Mouse (Mus musculus) gastrocnemius, adult 18-20 months (tissue): ENCODE data around the gene Cfap46. TPM values are rescaled to one million over a fixed set of nuclear protein-coding genes. Genes with fewer than 3 reads are reported as not detected.

Experiments used
- DNase-seq: peaks from one replicate; pipeline ENCODE4 v3.0.0; 2021; ENCODE audit warnings: low spot score
- total RNA-seq, 2 experiments: library from RNA; stranded (reverse); gene quantifications; 2 replicates each; pipeline ENCODE4 v1.2.3; 2021

Gene Cfap46
- total RNA-seq, 2 experiments from 2014 or later, result not detected

DNA sequence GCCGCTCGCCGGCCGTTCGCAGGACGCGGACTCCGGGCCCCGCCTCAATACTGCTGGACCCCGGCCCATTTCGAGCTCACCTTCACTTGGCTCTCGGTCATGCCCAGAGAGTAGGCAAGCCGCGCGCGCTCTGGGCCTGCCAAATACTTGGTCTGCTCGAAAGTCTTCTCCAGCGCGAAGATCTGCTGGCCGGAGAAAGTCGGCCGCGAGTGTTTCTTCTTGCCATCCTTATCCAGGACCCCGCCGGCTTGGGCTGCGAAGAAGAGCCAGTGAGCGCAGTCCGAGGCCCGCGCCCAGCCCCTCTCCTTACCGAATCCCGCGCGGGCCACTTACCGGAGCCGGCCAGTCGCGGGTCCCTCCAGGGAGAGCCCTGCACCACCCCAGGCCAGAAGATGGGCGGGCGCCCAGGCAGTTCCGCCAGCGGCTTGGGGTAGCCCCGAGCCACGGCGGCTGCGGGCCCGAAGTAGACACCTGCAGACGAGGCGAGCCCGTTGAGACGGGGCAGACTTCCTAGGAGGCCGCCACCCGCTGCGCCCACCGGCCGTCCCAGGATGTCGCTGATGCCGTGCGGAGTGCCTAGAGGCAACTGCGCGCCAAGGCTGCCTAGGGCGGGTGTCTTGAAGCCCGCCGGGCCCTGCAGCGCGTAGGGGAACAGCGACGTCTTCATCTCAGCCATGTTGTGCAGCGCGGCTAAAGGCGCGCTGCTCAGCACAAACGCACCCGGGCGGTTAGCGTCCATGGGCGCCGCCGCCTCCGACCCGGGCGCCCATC lies 101.6 kb downstream of the Cfap46 start:
- DNase-seq, result no peak

DNA sequence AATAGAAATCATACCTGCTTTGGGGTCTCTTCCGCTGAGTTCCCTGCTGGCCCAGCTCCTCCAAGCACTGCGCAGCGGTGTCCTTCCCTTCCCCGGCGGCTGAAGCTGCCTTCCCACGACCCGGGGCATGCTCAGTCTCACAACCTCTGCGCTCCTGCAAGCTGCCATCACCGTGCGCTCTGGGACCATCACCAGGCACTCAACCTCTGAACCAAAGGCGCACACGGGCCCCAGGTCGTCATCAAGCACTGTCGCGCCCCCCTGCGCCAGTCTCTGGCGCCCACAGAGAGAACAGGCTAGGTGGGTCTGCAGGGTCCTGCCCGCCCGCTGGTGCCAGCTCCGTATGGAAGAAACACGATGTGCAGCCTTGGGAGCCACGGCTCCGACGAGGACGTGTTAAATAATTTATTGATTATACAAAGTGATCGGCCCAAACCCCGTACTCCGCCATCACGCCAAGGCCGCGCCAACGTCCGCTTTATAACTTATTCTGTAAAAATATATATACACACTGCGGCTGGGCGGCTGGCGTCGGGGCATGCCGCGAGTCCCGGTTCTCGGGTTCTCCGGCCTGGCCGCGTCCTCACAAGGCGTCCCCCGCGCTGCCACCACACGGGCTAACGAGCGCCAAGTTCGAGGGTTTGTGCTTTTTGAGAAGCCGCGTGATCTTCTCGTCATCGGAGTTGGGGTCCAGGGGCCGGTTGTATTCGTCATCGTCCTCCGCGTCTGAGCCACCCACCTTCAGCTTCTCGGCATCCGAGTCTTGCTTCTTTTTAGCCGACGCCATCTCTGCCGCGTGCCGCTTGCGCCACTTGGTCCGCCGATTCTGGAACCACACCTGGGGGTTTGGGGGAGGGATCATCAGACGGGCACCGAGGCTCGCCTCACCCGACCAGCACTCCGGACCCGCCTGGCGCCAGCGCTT lies 102.5 kb downstream of the Cfap46 start:
- no peak for DNase-seq

DNA sequence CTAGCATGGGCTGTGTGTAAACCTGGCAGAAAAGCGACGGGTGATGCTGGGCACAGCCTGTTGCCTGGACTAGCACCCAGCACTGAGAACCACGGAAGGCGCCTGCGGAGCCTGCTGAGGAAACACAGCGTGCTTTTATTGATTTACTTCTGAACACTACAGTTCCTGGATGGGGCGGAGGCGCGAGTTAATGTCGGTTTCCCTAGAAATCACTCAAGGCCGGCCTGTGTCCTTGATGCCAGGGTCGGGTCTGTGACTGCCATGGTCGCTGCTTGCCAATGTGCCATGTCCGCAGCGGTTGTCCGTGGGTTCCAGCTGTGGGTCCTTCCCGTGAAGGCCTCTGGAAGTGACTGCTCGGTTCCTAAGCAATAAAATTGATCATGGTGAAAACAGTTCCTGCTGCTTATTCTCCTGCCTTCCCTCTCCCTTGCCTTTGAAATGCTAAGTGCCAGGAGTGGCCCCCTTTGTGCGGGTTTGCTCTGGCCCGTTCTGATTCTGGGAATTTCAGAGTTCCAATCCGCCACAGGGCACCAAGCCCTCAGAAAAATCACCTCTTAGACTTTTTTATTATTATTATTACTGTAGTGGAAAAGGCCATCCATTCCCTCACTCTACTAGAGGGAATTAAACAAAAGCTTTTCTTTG lies 104.2 kb downstream of the Cfap46 start:
- no peak for DNase-seq

- no peak for DNase-seq
Measured at GRCm38 (mm10) chr7:139576064-139576686, 107.4 kb downstream of the Cfap46 start.

DNA sequence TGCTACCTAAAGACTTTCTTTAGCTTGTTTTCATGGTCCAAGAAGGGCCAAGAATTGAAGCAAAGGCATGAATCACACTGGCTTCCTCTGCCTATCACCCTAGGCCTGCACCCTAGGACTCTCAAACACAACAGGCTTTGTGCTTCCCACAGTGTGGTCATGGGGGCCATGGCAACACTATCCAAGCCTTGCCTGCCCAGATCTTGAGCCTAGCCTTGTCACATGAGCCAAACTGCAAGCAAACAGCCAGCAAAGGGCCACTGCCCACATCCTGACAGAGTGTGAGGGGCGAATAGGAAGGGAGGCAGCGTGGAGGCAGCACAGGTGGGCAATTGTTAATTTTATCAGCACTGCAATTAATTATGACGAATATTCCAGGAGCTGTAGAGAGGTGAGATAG lies 111.0 kb downstream of the Cfap46 start:
- DNase-seq, result no peak

DNA sequence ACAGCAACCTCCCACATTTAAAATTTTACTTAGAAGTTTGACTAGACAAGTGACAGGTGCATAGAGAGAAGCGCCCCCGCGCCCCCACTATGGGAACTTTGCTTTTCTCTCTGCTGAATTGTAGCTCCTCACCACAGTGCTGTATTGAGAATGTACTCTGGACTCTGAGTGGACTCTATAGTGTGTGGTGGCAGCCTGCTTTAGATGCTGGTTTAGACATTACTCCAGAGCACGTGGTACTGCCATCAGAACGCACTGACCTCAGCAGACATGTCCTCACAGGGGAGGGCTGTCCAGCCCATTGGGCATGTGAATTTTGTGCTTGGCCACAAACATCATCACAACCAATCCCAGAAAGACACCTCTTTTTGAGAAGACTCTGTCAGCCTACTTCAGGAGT lies 112.8 kb downstream of the Cfap46 start:
- no peak for DNase-seq

- DNase-seq, result no peak
Measured at GRCm38 (mm10) chr7:139566533-139566932, 117.1 kb downstream of the Cfap46 start.

DNA sequence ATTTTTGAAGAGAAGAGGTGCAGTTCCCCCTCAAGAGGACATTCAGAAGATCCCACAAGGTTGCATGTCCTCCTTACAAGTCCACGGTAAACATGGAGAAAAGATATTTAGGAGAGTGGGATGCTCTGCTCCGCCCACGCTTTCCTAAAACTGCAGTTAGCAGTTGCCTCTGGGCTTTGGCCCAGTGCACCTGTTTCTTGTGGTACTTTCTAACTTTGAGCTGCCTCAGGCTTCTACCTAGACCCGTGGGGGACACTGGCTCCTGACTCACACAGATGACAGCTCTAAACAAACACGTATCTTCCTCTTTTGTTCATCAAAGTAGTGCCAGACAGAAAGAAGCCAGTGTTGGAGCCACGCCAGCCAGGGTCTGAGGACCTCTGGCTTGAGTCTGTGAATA lies 117.6 kb downstream of the Cfap46 start:
- DNase-seq, result no peak

DNA sequence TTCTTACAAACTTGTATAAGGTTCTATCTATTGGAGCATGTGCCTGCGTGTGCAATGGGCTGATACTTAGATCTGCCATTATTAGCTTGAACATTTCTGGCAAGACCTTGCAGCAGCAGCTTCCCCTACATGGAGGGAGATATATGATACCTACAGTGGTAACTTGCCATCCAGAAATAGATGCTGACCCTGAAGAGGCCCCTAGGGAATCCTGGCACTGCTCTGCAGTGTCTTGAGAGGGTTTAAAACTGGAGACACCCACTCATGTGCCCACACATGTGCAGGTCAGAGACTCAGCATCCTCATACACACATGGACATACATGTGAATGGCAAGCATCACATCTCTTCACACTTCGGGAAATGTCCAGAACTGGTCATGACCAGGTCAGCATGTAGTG lies 119.5 kb downstream of the Cfap46 start:
- DNase-seq, result peak; percentile 67

GRCm38 (mm10) chr7:139563425-139563824 lies 120.2 kb downstream of the Cfap46 start:
- no peak for DNase-seq

DNA sequence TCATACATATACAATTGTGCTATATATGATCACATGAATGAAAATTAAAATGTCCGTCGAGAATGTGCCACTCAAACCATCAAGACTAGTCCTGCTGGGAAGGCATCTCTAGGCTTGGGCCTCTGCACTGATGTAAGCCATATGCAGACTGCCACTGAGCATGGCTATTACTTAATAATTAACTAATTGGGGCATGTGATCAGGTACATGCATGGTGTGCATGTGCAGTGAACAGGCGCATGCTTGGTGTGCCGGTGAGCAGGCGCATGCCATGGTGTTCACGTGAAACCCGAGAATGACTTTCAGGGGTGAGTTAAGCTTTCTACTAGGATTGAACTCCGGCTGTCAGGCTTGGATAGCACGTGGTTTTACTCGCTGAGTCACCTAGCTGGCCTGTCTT lies 124.0 kb downstream of the Cfap46 start:
- no peak for DNase-seq

DNA sequence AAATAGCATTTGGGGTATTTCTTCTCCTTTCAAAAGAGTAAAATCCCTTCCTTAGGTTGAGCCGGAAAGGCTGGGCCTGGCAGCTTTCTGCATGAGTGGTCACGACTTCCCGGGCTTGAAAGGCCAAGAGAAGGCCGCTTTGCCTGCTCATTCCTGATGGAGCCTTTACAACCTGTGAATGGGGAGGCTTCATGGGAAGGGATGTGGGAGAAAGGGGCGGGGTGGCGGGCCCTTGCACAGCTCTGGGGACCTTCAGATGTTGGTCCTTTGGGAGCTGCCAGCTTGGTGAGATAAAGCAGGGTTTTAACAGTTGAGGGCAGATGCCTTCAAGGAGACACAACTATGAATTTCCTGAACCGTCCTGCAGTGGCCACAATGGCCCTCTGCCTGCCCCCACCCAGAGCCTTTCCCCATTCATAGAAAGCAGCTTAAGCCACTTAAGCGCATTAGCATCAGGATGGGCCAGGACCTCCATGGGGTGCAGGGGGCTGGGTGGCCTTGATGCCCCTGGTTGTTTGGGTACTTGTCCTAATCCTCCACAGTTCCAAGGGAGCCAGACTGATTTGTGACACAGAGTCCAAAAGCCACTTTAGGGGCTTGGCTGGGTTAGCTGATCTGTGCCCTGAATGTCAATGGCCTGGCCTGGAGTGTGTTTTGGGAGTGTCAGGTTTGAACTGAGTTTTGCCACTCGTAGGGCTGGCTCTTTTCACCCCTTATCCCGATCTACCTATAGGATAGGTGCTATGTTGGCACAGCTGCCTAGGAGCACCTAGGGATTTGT lies 126.7 kb downstream of the Cfap46 start:
- no peak for DNase-seq

- no peak for DNase-seq
Measured at GRCm38 (mm10) chr7:139556331-139556730, 127.3 kb downstream of the Cfap46 start.

GRCm38 (mm10) chr7:139551519-139551918 lies 132.1 kb downstream of the Cfap46 start:
- DNase-seq, result no peak

Other genes with a start within 250 kb of the Cfap46 start
- gene Nkx6-2, start 101.0 kb downstream of the Cfap46 start, total RNA-seq, result not detected
- gene Adgra1, start 150.4 kb upstream of the Cfap46 start, total RNA-seq, result not detected
- gene Kndc1, start 210.9 kb upstream of the Cfap46 start, total RNA-seq, result not detected